In the genomic region with DNA sequence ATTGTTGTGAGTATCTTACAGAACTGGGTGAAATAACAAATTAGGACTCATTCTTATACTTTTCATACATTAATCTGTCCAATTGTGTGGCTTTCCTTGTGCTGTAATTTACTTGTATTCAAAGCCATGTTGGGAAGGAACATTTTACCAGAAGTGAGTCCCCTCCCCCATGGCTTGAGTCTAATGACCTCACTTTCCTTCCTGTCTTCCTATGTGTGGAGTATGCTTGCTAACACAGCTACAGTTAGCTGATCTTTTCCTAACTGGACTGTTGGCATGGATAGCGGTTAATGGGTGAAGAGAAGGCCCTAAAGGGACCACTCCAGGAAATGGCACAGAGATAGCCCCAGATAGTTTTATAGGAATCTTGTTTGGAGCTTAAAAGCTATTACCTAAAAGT, we compare ENCODE assay signal across 12 mouse cellular contexts. TPM values are rescaled to one million over a fixed set of nuclear protein-coding genes. Genes with fewer than 3 reads are reported as not detected.
A peak's percentile ranks its signal among the peaks of the same experiment; 100 is the strongest.
DNase-seq lines count a peak whose midpoint lies in the region; ATAC-seq and TF ChIP-seq lines count a peak whose summit lies in the region.
"Had no signal": no experiment of that assay in that cellular context is flagged by ENCODE, and none has a peak within 500 bp of the region (broad histone marks: within the 10 kb centered on the region; RNA-seq: fewer than 3 reads in every experiment).

No protein-coding gene starts in this region.

- intact Hi-C loops in heart, adult 2 months (cut with DNase I): no loop called here

- 0 out of 2 replicates have a peak, but pooled peaks have one; percentile 32 for ATAC-seq in liver, embryonic 16.5 days (ENCODE audit: low read depth)
- peak; percentile 78 for ATAC-seq in heart, embryonic 16.5 days (replicated peaks; ENCODE audit: extremely low read depth, insufficient read depth, low FRiP score)
- ATAC-seq: intestine, embryonic 15.5 days had no signal

- H3K9me3 ChIP-seq in liver, embryonic 16.5 days (replicated peaks; ENCODE audit: control insufficient read depth, low read length): no peaks in the 10 kb centered on the region
- no peaks in the 10 kb centered on the region for H3K9me3 ChIP-seq in heart, embryonic 16.5 days (replicated peaks; ENCODE audit: control insufficient read depth, low read length)
- H3K9me3 ChIP-seq: intestine, embryonic 15.5 days; neural tube, embryonic 13.5 days had no signal

- H3K4me2 ChIP-seq in liver, embryonic 16.5 days (ENCODE audit: low read depth, low read length): no peak overlapping the region
- no peak overlapping the region for H3K4me2 ChIP-seq in heart, embryonic 16.5 days (ENCODE audit: low read depth, low read length)
- H3K4me2 ChIP-seq: intestine, embryonic 15.5 days; neural tube, embryonic 13.5 days had no signal

- H3K9ac ChIP-seq in liver, embryonic 16.5 days (ENCODE audit: low read depth, low read length): no peak overlapping the region
- no peak overlapping the region for H3K9ac ChIP-seq in heart, adult 2 months (ENCODE audit: low read depth, low read length)
- no peak overlapping the region for H3K9ac ChIP-seq in heart, embryonic 16.5 days (ENCODE audit: low read length)
- H3K9ac ChIP-seq: intestine, embryonic 15.5 days; neural tube, embryonic 13.5 days had no signal

- no peaks in the 10 kb centered on the region for H3K27me3 ChIP-seq in liver, embryonic 16.5 days (ENCODE audit: control insufficient read depth, insufficient read depth, low read depth, low read length)
- H3K27me3 ChIP-seq in heart, adult 2 months (ENCODE audit: control insufficient read depth, insufficient read depth, low read length): no peaks in the 10 kb centered on the region
- no peaks in the 10 kb centered on the region for H3K27me3 ChIP-seq in heart, embryonic 16.5 days (ENCODE audit: control insufficient read depth, insufficient read depth, low read length)
- H3K27me3 ChIP-seq: intestine, embryonic 15.5 days; neural tube, embryonic 13.5 days had no signal

- TF ChIP-seq EP300 in heart, adult 2 months (IDR thresholded peaks at IDR 0.05; ENCODE audit: insufficient read depth, low read depth, low read length): no peak

- no peak for TF ChIP-seq CTCF in heart, adult 2 months (IDR thresholded peaks at IDR 0.05)
- TF ChIP-seq CTCF in layer of hippocampus, adult 2 months (conservative IDR thresholded peaks at IDR 0.05): no peak

- no peaks in the 10 kb centered on the region for H3K36me3 ChIP-seq in liver, embryonic 16.5 days (ENCODE audit: control insufficient read depth, insufficient read depth)
- H3K36me3 ChIP-seq in heart, adult 2 months (ENCODE audit: control insufficient read depth, insufficient read depth, low read length): peaks cover 26% of the 10 kb centered on the region
- peaks cover 10% of the 10 kb centered on the region; the same call in 1 of the 2 replicates for H3K36me3 ChIP-seq in heart, embryonic 16.5 days (ENCODE audit: control insufficient read depth, insufficient read depth)
- H3K36me3 ChIP-seq: intestine, embryonic 15.5 days had no signal

- H3K4me1 ChIP-seq in liver, embryonic 16.5 days (ENCODE audit: control insufficient read depth, low read depth, low read length): no peaks in the 10 kb centered on the region
- peaks cover 5% of the 10 kb centered on the region for H3K4me1 ChIP-seq in heart, adult 2 months (ENCODE audit: control insufficient read depth, insufficient read depth, low read length)
- H3K4me1 ChIP-seq in heart, embryonic 16.5 days (ENCODE audit: control insufficient read depth, insufficient read depth, low read length): peaks cover 2% of the 10 kb centered on the region; the same call in 1 of the 2 replicates
- H3K4me1 ChIP-seq: intestine, embryonic 15.5 days; neural tube, embryonic 13.5 days had no signal

- no peaks in the 10 kb centered on the region; the same call in none of the 2 replicates for H3K79me2 ChIP-seq in heart, adult 2 months (replicated peaks; ENCODE audit: control insufficient read depth, insufficient read depth, low read length)

- DNase-seq in liver: no peak
- peak in 1 of 2 experiments; percentile 32 for DNase-seq in heart, adult 2 months
- DNase-seq in lung, postnatal 25 days (ENCODE audit: low spot score): peak; percentile 43
- no peak for DNase-seq in layer of hippocampus, adult 2 months (ENCODE audit: low spot score in 2 of 2)
- no peak for DNase-seq in layer of hippocampus, postnatal 36 days
- DNase-seq: adrenal gland, adult 2 months; cerebellum, adult 9-11 months had no signal

- H3K27ac ChIP-seq in liver, embryonic 16.5 days (ENCODE audit: low read length): peak overlapping the region; percentile 41; the same call in 1 of the 2 replicates
- peak overlapping the region; percentile 62 for H3K27ac ChIP-seq in heart, adult 2 months
- H3K27ac ChIP-seq in heart, embryonic 16.5 days (ENCODE audit: low read length): peak overlapping the region; percentile 76
- no peak overlapping the region for H3K27ac ChIP-seq in layer of hippocampus, adult 2 months
- H3K27ac ChIP-seq: intestine, embryonic 15.5 days; neural tube, embryonic 13.5 days had no signal

- no peak overlapping the region for H3K4me3 ChIP-seq in liver, embryonic 16.5 days (ENCODE audit: low read depth, low read length)
- H3K4me3 ChIP-seq in heart, adult 2 months: no peak overlapping the region
- no peak overlapping the region for H3K4me3 ChIP-seq in heart, embryonic 16.5 days (ENCODE audit: low read length)
- no peak overlapping the region for H3K4me3 ChIP-seq in layer of hippocampus, adult 2 months
- H3K4me3 ChIP-seq: erythroblast, embryonic 14.5 days; intestine, embryonic 15.5 days; neural tube, embryonic 13.5 days had no signal

- no peak for TF ChIP-seq POLR2A in heart, adult 2 months (IDR thresholded peaks at IDR 0.05; ENCODE audit: insufficient read depth, low read depth, low read length)

- WGBS in liver, embryonic 16.5 days (ENCODE audit: insufficient replicate concordance): 32% methylated on average over 1 of the region's 1 CpGs
- WGBS in heart, adult 2 months: 36% methylated on average over 1 of the region's 1 CpGs
- WGBS in heart, embryonic 16.5 days: 53% methylated on average over 1 of the region's 1 CpGs

RNA-seq across cellular contexts. Expression of gene Map3k3, which starts 13.8 kb away (rescaled TPM):
- 2.4 and 3.6 TPM in 2 replicates for polyA plus RNA-seq in liver, embryonic 16.5 days (2015; fragmentation: Nextera tagmentation; extraction: Ambion mirVana)
- 10 to 100 TPM; 36.0 to 38.9 TPM for total RNA-seq in heart, adult 2 months (2021)
- 25.1 and 39.8 TPM in 2 replicates for polyA plus RNA-seq in heart, adult 2 months (2012; rRNA removed)
- 17.6 and 21.7 TPM in 2 replicates for polyA plus RNA-seq in heart, embryonic 16.5 days (2015; fragmentation: Nextera tagmentation; extraction: Ambion mirVana)
- total RNA-seq in layer of hippocampus, adult 2 months (2021): 10 to 100 TPM; 31.5 to 33.0 TPM
- total RNA-seq in layer of hippocampus, postnatal 36 days (2021): 10 to 100 TPM; 29.3 to 33.8 TPM

RNA-seq across cellular contexts. Expression of gene Taco1, which starts 32.4 kb away (rescaled TPM):
- polyA plus RNA-seq in liver, embryonic 16.5 days (2015; fragmentation: Nextera tagmentation; extraction: Ambion mirVana): 5.6 and 6.4 TPM in 2 replicates
- total RNA-seq in heart, adult 2 months (2021): 10 to 100 TPM; 56.4 to 59.6 TPM
- 32.8 and 45.3 TPM in 2 replicates for polyA plus RNA-seq in heart, adult 2 months (2012; rRNA removed)
- polyA plus RNA-seq in heart, embryonic 16.5 days (2015; fragmentation: Nextera tagmentation; extraction: Ambion mirVana): 13.0 and 15.6 TPM in 2 replicates
- 10 to 100 TPM; 20.4 to 21.3 TPM for total RNA-seq in layer of hippocampus, adult 2 months (2021)
- 10 to 100 TPM; 19.7 to 20.1 TPM for total RNA-seq in layer of hippocampus, postnatal 36 days (2021)
